Mouse (Mus musculus) limb, embryonic 13.5 days (tissue): ENCODE measurements at regions not wholly inside any gene's neighbourhood (a gene's known extent, or its start where the extent isn't known, plus 50 kb on each side); places are given as distances from the start of the nearest gene placed in this dataset.

ENCODE experiments used
- ATAC-seq: fragments of 200-750 bp; cut with Nextera tagmentation; 2 replicates; pipeline ENCODE4 v1.8.0; 2017; ENCODE audit warnings: low read depth, moderate number of reproducible peaks, moderate TSS enrichment; ENCODE audit not compliant: low FRiP score
- H3K27ac ChIP-seq: fragments of 300-500 bp; sonication (generic); 2 replicates; pipeline ENCODE4 v1.5.1; 2015; ENCODE audit warnings: inconsistent platforms, mild to moderate bottlenecking, moderate library complexity
- H3K27me3 ChIP-seq: fragments of 300-500 bp; sonication (generic); 2 replicates; pipeline ENCODE4 v1.6.1; 2015; ENCODE audit warnings: mild to moderate bottlenecking, inconsistent platforms
- H3K36me3 ChIP-seq: fragments of 300-500 bp; sonication (generic); 2 replicates; pipeline ENCODE4 v1.6.1; 2015; ENCODE audit warnings: inconsistent platforms, mild to moderate bottlenecking, moderate library complexity
- H3K4me1 ChIP-seq: fragments of 300-500 bp; sonication (generic); 2 replicates; pipeline ENCODE4 v1.6.1; 2015; ENCODE audit warnings: inconsistent platforms
- H3K4me2 ChIP-seq: fragments of 300-500 bp; sonication (generic); replicated peaks from 2 replicates; pipeline ENCODE4 v1.6.1; 2015; ENCODE audit warnings: inconsistent platforms, mild to moderate bottlenecking, moderate library complexity
- H3K4me3 ChIP-seq: fragments of 300-500 bp; sonication (generic); 2 replicates; pipeline ENCODE4 v1.5.1; 2015; ENCODE audit warnings: moderate library complexity, mild to moderate bottlenecking, inconsistent platforms
- H3K9ac ChIP-seq: fragments of 300-500 bp; sonication (generic); 2 replicates; pipeline ENCODE4 v1.6.1; 2015; ENCODE audit warnings: mild to moderate bottlenecking, inconsistent platforms
- H3K9me3 ChIP-seq: fragments of 300-500 bp; sonication (generic); 2 replicates; pipeline ENCODE4 v1.6.1; 2016; ENCODE audit warnings: inconsistent platforms
- WGBS: fragments of 180-500 bp; shearing (Covaris S2); methylation state at CpG from one replicate; pipeline ENCODE4 v1.1.7; 2015; 5-methylcytosine and 5-hydroxymethylcytosine counted together

- Histone ChIP-seq H3K9ac (no peak overlapping the region), H3K4me3 (no peak overlapping the region), H3K4me1 (no peaks in the 10 kb centered on the region), H3K36me3 (no peaks in the 10 kb centered on the region), H3K27ac (no peak overlapping the region), H3K9me3 (no peaks in the 10 kb centered on the region), H3K4me2 (no peak overlapping the region), H3K27me3 (no peaks in the 10 kb centered on the region)
- WGBS: 47% methylated on average over 3 of the region's 3 CpGs
- ATAC-seq: no peak
Observed at GRCm38 (mm10) chr13:107325707-107326495, 304.0 kb upstream of the Kif2a start.

GRCm38 (mm10) chr13:107314746-107315145 is 292.8 kb upstream of the Kif2a start:
- Histone ChIP-seq H3K27me3 (peaks cover 4% of the 10 kb centered on the region; the same call in 1 of the 2 replicates), H3K27ac (no peak overlapping the region), H3K4me3 (no peak overlapping the region), H3K4me2 (no peak overlapping the region), H3K36me3 (no peaks in the 10 kb centered on the region), H3K4me1 (no peaks in the 10 kb centered on the region; the same call in 1 of the 2 replicates), H3K9ac (no peak overlapping the region), H3K9me3 (no peaks in the 10 kb centered on the region)
- no peak for ATAC-seq
- WGBS: 65% methylated on average over 7 of the region's 7 CpGs

GRCm38 (mm10) chr13:107308958-107309639 is 287.2 kb upstream of the Kif2a start:
- Histone ChIP-seq H3K27ac (no peak overlapping the region), H3K36me3 (no peaks in the 10 kb centered on the region), H3K4me1 (no peaks in the 10 kb centered on the region), H3K9ac (no peak overlapping the region), H3K4me2 (no peak overlapping the region), H3K4me3 (no peak overlapping the region), H3K9me3 (no peaks in the 10 kb centered on the region), H3K27me3 (peaks cover 4% of the 10 kb centered on the region; the same call in 1 of the 2 replicates)
- WGBS: 83% methylated on average over 6 of the region's 6 CpGs
- ATAC-seq: no peak

GRCm38 (mm10) chr13:107308404-107308803 is 286.5 kb upstream of the Kif2a start:
- H3K9me3 ChIP-seq: no peaks in the 10 kb centered on the region
- WGBS: 83% methylated on average over 2 of the region's 2 CpGs
- H3K4me1 ChIP-seq: no peaks in the 10 kb centered on the region
- H3K36me3 ChIP-seq: no peaks in the 10 kb centered on the region
- H3K27me3 ChIP-seq: peaks cover 4% of the 10 kb centered on the region; the same call in 1 of the 2 replicates
- no peak overlapping the region for H3K4me3 ChIP-seq
- no peak for ATAC-seq
- H3K9ac ChIP-seq: no peak overlapping the region
- no peak overlapping the region for H3K27ac ChIP-seq
- no peak overlapping the region for H3K4me2 ChIP-seq

- Histone ChIP-seq H3K9ac (no peak overlapping the region), H3K27ac (no peak overlapping the region), H3K9me3 (no peaks in the 10 kb centered on the region), H3K4me3 (no peak overlapping the region), H3K36me3 (no peaks in the 10 kb centered on the region), H3K4me2 (no peak overlapping the region), H3K27me3 (no peaks in the 10 kb centered on the region), H3K4me1 (no peaks in the 10 kb centered on the region)
- no peak for ATAC-seq
- WGBS: 94% methylated on average over 1 of the region's 1 CpGs
Observed at GRCm38 (mm10) chr13:107306958-107307357, 285.0 kb upstream of the Kif2a start.

- no peaks in the 10 kb centered on the region for H3K9me3 ChIP-seq
- no peaks in the 10 kb centered on the region for H3K4me1 ChIP-seq
- no peak overlapping the region for H3K4me3 ChIP-seq
- H3K9ac ChIP-seq: no peak overlapping the region
- no peaks in the 10 kb centered on the region; the same call in 1 of the 2 replicates for H3K27me3 ChIP-seq
- H3K27ac ChIP-seq: no peak overlapping the region
- WGBS: 83% methylated on average over 1 of the region's 1 CpGs
- no peaks in the 10 kb centered on the region for H3K36me3 ChIP-seq
- H3K4me2 ChIP-seq: no peak overlapping the region
- no peak for ATAC-seq
Observed at GRCm38 (mm10) chr13:107306232-107306631, 284.3 kb upstream of the Kif2a start.

GRCm38 (mm10) chr13:107305738-107306137 is 283.8 kb upstream of the Kif2a start:
- Histone ChIP-seq H3K4me1 (no peaks in the 10 kb centered on the region), H3K4me3 (no peak overlapping the region), H3K9ac (no peak overlapping the region), H3K27me3 (no peaks in the 10 kb centered on the region; the same call in 1 of the 2 replicates), H3K27ac (no peak overlapping the region), H3K4me2 (no peak overlapping the region), H3K36me3 (no peaks in the 10 kb centered on the region), H3K9me3 (no peaks in the 10 kb centered on the region)
- 70% methylated on average over 1 of the region's 1 CpGs for WGBS
- no peak for ATAC-seq

- H3K27ac ChIP-seq: no peak overlapping the region
- H3K4me2 ChIP-seq: no peak overlapping the region
- no peaks in the 10 kb centered on the region; the same call in 1 of the 2 replicates for H3K27me3 ChIP-seq
- H3K4me3 ChIP-seq: no peak overlapping the region
- no peaks in the 10 kb centered on the region for H3K4me1 ChIP-seq
- no peaks in the 10 kb centered on the region for H3K9me3 ChIP-seq
- H3K9ac ChIP-seq: no peak overlapping the region
- WGBS: 67% methylated on average over 7 of the region's 7 CpGs
- ATAC-seq: no peak
- H3K36me3 ChIP-seq: no peaks in the 10 kb centered on the region
Observed at GRCm38 (mm10) chr13:107303878-107304277, 282.0 kb upstream of the Kif2a start.

GRCm38 (mm10) chr13:107303322-107303721 is 281.4 kb upstream of the Kif2a start:
- 57% methylated on average over 5 of the region's 5 CpGs for WGBS

GRCm38 (mm10) chr13:107300792-107301191 is 278.9 kb upstream of the Kif2a start:
- H3K27ac ChIP-seq: no peak overlapping the region
- ATAC-seq: no peak
- H3K4me1 ChIP-seq: no peaks in the 10 kb centered on the region
- no peaks in the 10 kb centered on the region; the same call in 1 of the 2 replicates for H3K27me3 ChIP-seq
- no peak overlapping the region for H3K4me3 ChIP-seq
- no peak overlapping the region for H3K9ac ChIP-seq
- WGBS: 82% methylated on average over 2 of the region's 2 CpGs
- no peaks in the 10 kb centered on the region for H3K36me3 ChIP-seq
- no peak overlapping the region for H3K4me2 ChIP-seq
- no peaks in the 10 kb centered on the region for H3K9me3 ChIP-seq

More at GRCm38 (mm10) chr13:107303322-107303721, 281.4 kb upstream of the Kif2a start:
- H3K4me1 ChIP-seq: no peaks in the 10 kb centered on the region
- no peaks in the 10 kb centered on the region for H3K9me3 ChIP-seq
- no peak overlapping the region for H3K4me3 ChIP-seq
- H3K36me3 ChIP-seq: no peaks in the 10 kb centered on the region
- no peak overlapping the region for H3K9ac ChIP-seq
- no peak overlapping the region for H3K27ac ChIP-seq
- no peak overlapping the region for H3K4me2 ChIP-seq
- H3K27me3 ChIP-seq: no peaks in the 10 kb centered on the region; the same call in 1 of the 2 replicates
- no peak for ATAC-seq

GRCm38 (mm10) chr13:107264581-107264980 is 242.7 kb upstream of the Kif2a start:
- Histone ChIP-seq H3K27me3 (no peaks in the 10 kb centered on the region; the same call in 1 of the 2 replicates), H3K4me3 (no peak overlapping the region), H3K36me3 (no peaks in the 10 kb centered on the region), H3K4me1 (no peaks in the 10 kb centered on the region), H3K4me2 (no peak overlapping the region), H3K9ac (no peak overlapping the region), H3K27ac (no peak overlapping the region), H3K9me3 (no peaks in the 10 kb centered on the region)
- WGBS: 78% methylated on average over 6 of the region's 6 CpGs
- ATAC-seq: no peak

GRCm38 (mm10) chr13:107261479-107262050 is 239.6 kb upstream of the Kif2a start:
- Histone ChIP-seq H3K27ac (no peak overlapping the region), H3K9me3 (no peaks in the 10 kb centered on the region), H3K9ac (no peak overlapping the region), H3K4me3 (no peak overlapping the region), H3K36me3 (no peaks in the 10 kb centered on the region), H3K4me1 (no peaks in the 10 kb centered on the region), H3K27me3 (no peaks in the 10 kb centered on the region), H3K4me2 (no peak overlapping the region)
- ATAC-seq: no peak
- 74% methylated on average over 6 of the region's 6 CpGs for WGBS
